Mouse (Mus musculus) layer of hippocampus, adult 11-12 months (tissue): ENCODE measurements around the gene Ace.
A peak's percentile ranks its signal among the peaks of the same experiment; 100 is the strongest.

Experiments
- DNase-seq: peaks from one replicate; pipeline ENCODE4 v3.0.0; 2022; ENCODE audit warnings: low spot score

Gene Ace

GRCm38 (mm10) chr11:105967741-105968574, at the start of gene Ace:
Gene Ace, plus strand, starts transcription at chr11:105967945.
- DNase-seq = no peak

- no peak for DNase-seq
Measured at GRCm38 (mm10) chr11:105920098-105920785, 47.5 kb upstream of the Ace start.

GRCm38 (mm10) chr11:105920836-105921235, 46.9 kb upstream of the Ace start:
- no peak for DNase-seq

GRCm38 (mm10) chr11:105921275-105921674, 46.5 kb upstream of the Ace start:
- DNase-seq = no peak

GRCm38 (mm10) chr11:105922769-105923663, 44.7 kb upstream of the Ace start:
- no peak for DNase-seq

- peak; percentile 79 for DNase-seq
Measured at GRCm38 (mm10) chr11:105927065-105928030, 40.4 kb upstream of the Ace start.

GRCm38 (mm10) chr11:105928171-105928570, 39.6 kb upstream of the Ace start:
- DNase-seq = no peak

GRCm38 (mm10) chr11:105931380-105931779, 36.4 kb upstream of the Ace start:
- DNase-seq = no peak

GRCm38 (mm10) chr11:105933746-105934145, 34.0 kb upstream of the Ace start:
- no peak for DNase-seq

- no peak for DNase-seq
Measured at GRCm38 (mm10) chr11:105934303-105934711, 33.4 kb upstream of the Ace start.

- no peak for DNase-seq
Measured at GRCm38 (mm10) chr11:105934816-105935215, 32.9 kb upstream of the Ace start.

- DNase-seq = no peak
Measured at GRCm38 (mm10) chr11:105935496-105935895, 32.2 kb upstream of the Ace start.

- DNase-seq = peak; percentile 57
Measured at GRCm38 (mm10) chr11:105936200-105936599, 31.5 kb upstream of the Ace start.

GRCm38 (mm10) chr11:105936974-105937373, 30.8 kb upstream of the Ace start:
- no peak for DNase-seq

GRCm38 (mm10) chr11:105938771-105939170, 29.0 kb upstream of the Ace start:
- DNase-seq = no peak

- no peak for DNase-seq
Measured at GRCm38 (mm10) chr11:105941973-105942372, 25.8 kb upstream of the Ace start.

- DNase-seq = no peak
Measured at GRCm38 (mm10) chr11:105943133-105944102, 24.3 kb upstream of the Ace start.

GRCm38 (mm10) chr11:105944126-105944621, 23.6 kb upstream of the Ace start:
- peak; percentile 54 for DNase-seq

GRCm38 (mm10) chr11:105944770-105945672, 22.7 kb upstream of the Ace start:
- DNase-seq = no peak
